Mouse (Mus musculus) heart, embryonic 11.5 days (tissue): Measurements from ENCODE around the gene Hspa8. TPM values are rescaled to one million over a fixed set of nuclear protein-coding genes. Genes with fewer than 3 reads are reported as not detected.
A peak's percentile ranks its signal among the peaks of the same experiment; 100 is the strongest.

Experiments
- ATAC-seq: fragments of 200-750 bp; cut with Nextera tagmentation; replicated peaks from 2 replicates; pipeline ENCODE4 v1.8.0; 2017; ENCODE audit warnings: moderate library complexity; ENCODE audit not compliant: insufficient number of reproducible peaks, low FRiP score, low TSS enrichment
- H3K27ac ChIP-seq: fragments of 300-500 bp; sonication (generic); 2 replicates; pipeline ENCODE4 v1.5.1; 2014; ENCODE audit warnings: mild to moderate bottlenecking, low read depth, low read length
- H3K27me3 ChIP-seq: fragments of 300-500 bp; sonication (generic); 2 replicates; pipeline ENCODE4 v1.6.1; 2014; ENCODE audit warnings: mild to moderate bottlenecking, low read length, mixed read lengths; ENCODE audit not compliant: control insufficient read depth, insufficient read depth
- H3K36me3 ChIP-seq: fragments of 300-500 bp; sonication (generic); 2 replicates; pipeline ENCODE4 v1.6.1; 2014; ENCODE audit warnings: mild to moderate bottlenecking, low read length, moderate library complexity, mixed read lengths; ENCODE audit not compliant: control insufficient read depth, insufficient read depth
- H3K4me1 ChIP-seq: fragments of 300-500 bp; sonication (generic); 2 replicates; pipeline ENCODE4 v1.6.1; 2014; ENCODE audit warnings: low read length; ENCODE audit not compliant: control insufficient read depth, insufficient read depth
- H3K4me2 ChIP-seq: fragments of 300-500 bp; sonication (generic); 2 replicates; pipeline ENCODE4 v1.6.1; 2014; ENCODE audit warnings: mild to moderate bottlenecking, moderate library complexity
- H3K4me3 ChIP-seq: fragments of 300-500 bp; sonication (generic); 2 replicates; pipeline ENCODE4 v1.5.1; 2014; ENCODE audit warnings: low read depth, low read length
- H3K9ac ChIP-seq: fragments of 300-500 bp; sonication (generic); 2 replicates; pipeline ENCODE4 v1.6.1; 2014; ENCODE audit warnings: mild to moderate bottlenecking, low read depth, low read length, moderate library complexity
- H3K9me3 ChIP-seq: fragments of 300-500 bp; sonication (generic); replicated peaks from 2 replicates; pipeline ENCODE4 v1.6.1; 2016; ENCODE audit warnings: low read length; ENCODE audit not compliant: control insufficient read depth
- WGBS: fragments of 180-500 bp; shearing (Covaris S2); extraction: QIAGEN DNeasy Blood & Tissue Kit; methylation state at CpG from one replicate; pipeline ENCODE4 v1.1.7; 2014; ENCODE audit not compliant: insufficient replicate concordance; 5-methylcytosine and 5-hydroxymethylcytosine counted together
- polyA plus RNA-seq: library from polyadenylated mRNA; unstranded; fragments of >200 nt; fragmentation: Nextera tagmentation; extraction: Ambion mirVana; gene quantifications from 2 replicates; pipeline ENCODE4 v1.2.1, GENCODE M21; 2014

Gene Hspa8
- polyA plus RNA-seq = 2,531 and 2,677 TPM in 2 replicates

DNA sequence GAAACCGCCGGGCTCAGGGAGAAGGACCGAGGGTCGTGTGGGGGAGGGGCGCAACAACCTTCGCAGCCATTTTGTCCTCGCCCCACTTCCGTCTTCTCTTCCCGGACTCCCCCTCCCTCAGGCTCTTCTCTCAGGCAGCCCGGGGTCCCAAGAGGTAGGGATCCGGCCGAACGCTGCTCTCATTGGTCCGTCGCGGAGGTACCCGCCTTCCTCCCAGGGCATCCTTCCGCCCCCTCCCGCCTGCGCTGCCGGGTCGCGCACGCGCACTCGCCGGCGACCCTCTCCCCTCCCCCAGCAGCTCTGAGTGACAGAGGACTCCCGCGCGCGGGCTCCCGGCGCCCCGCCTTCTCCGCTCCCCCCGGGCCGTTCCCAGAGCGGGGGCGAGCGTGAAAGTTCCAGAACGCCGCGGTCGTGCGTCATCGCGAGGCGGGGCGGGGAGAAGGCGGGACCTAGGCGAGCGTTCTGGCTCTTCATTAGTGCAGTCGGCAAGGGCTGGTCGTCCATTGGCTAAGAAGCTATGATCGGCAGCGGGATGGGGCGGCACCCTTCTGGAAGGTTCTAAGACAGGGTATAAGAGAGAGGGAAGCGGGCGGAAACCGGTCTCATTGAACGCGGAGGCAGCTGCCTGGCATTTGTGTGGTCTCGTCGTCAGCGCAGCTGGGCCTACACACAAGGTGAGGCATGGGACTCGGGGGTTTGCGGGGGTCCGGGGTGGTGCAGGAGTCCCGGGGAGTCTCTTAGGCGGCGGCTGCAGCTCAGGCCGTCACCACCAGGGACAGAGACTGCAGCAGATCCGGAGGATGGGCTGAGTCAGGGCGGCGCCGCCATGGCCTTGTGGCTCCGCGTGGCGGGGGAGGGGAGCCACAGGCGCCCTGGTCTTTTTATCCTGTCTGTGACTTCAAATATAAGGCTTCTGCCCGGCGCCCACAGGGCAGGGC, at the start of gene Hspa8:
Gene Hspa8, plus strand, starts transcription at position 310 of the 938 bp plus-strand sequence.
- peak; percentile 95 for ATAC-seq
- under 1% methylated on average over 75 of the region's 83 CpGs for WGBS
- Histone ChIP-seq H3K9me3 (no peaks in the 10 kb centered on the region), H3K36me3 (peaks cover 12% of the 10 kb centered on the region), H3K9ac (peak within 1 kb of the TSS; percentile 100), H3K4me3 (peak within 1 kb of the TSS; percentile 100), H3K27ac (peak within 1 kb of the TSS; percentile 99), H3K4me1 (peaks cover 9% of the 10 kb centered on the region), H3K4me2 (peak within 1 kb of the TSS; percentile 79), H3K27me3 (no peaks in the 10 kb centered on the region)

DNA sequence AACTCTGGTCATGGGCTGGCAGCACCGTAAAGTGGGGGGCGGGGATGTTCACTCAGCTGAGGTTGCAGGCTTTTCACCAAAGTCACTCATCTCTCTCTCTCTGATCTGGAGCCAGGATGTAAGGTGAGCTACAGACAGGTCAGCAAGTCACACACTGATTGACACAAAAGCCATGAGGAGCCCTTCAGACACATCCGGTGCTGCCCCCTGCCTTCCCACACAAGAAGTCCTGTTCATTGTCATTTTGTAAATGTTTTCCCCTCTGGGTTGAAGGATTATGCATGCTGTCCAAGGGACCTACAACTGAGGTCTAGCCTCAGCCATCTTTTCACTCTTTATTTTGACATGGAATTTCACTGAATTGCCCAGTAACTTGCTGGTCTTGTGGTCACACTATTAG, 49.0 kb upstream of the Hspa8 start:
- H3K27me3 ChIP-seq = no peaks in the 10 kb centered on the region
- H3K4me3 ChIP-seq = no peak overlapping the region
- WGBS = 63% methylated on average over 3 of the region's 3 CpGs
- H3K27ac ChIP-seq = no peak overlapping the region
- no peak for ATAC-seq
- H3K9ac ChIP-seq = no peak overlapping the region
- H3K9me3 ChIP-seq = no peaks in the 10 kb centered on the region
- H3K4me2 ChIP-seq = no peak overlapping the region
- H3K36me3 ChIP-seq = no peaks in the 10 kb centered on the region
- H3K4me1 ChIP-seq = peaks cover 3% of the 10 kb centered on the region; the same call in 1 of the 2 replicates

DNA sequence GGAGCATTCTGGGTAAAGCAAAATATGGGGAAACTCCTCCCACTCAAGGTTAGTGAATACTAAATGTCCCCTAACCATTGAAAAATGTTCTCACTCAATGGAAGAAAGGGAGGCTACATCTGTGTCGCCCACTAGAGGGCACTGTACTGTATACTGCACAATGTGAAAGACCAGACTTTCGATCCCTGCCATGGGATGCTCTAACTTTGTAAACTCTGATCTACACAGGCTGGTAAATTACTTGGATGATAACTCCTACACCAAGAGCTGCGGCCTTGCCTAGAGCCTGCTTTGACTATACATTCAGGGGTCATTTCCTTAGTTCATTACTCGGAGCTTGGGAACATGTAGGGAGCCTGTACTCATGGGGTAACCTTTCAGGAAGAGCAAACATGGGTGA, 44.4 kb upstream of the Hspa8 start:
- ATAC-seq = no peak
- peak overlapping the region; percentile 29 for H3K4me3 ChIP-seq
- H3K27ac ChIP-seq = no peak overlapping the region
- H3K9ac ChIP-seq = no peak overlapping the region
- 15% methylated on average over 4 of the region's 4 CpGs for WGBS
- H3K27me3 ChIP-seq = no peaks in the 10 kb centered on the region
- H3K36me3 ChIP-seq = no peaks in the 10 kb centered on the region
- H3K4me1 ChIP-seq = peaks cover 14% of the 10 kb centered on the region
- H3K4me2 ChIP-seq = peak overlapping the region; percentile 68
- H3K9me3 ChIP-seq = no peaks in the 10 kb centered on the region

DNA sequence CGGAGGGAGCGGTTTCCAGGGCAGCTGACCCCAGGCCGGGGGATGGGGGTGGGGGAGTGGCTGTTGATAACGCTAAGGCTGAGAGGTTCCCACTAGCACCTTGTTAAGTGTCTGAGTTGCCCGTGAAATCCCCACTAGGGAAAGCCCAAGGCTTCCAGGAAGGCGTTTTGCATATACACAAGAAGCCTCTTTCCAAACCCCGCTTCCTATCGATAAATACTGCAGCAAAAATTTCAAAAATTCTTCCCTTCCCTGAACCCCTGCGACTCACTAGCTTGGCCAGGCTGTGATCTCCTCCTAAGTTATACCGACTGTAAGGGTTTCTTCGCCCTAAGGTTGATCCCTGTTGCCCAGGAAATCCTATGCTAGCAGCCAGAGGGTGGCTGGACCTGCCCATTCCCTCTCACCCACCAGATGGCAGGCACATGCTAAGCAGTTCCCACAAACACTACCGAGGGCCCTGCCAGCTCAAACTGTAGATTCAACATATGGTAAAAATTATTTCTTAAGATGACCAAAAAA, 43.6 kb upstream of the Hspa8 start:
- peak overlapping the region; percentile 68 for H3K4me2 ChIP-seq
- no peaks in the 10 kb centered on the region for H3K36me3 ChIP-seq
- peak overlapping the region; percentile 29 for H3K4me3 ChIP-seq
- WGBS = 7% methylated on average over 12 of the region's 12 CpGs
- H3K4me1 ChIP-seq = peaks cover 14% of the 10 kb centered on the region
- ATAC-seq = peak; percentile 60; the same call in 1 of the 2 replicates
- H3K9me3 ChIP-seq = no peaks in the 10 kb centered on the region
- H3K9ac ChIP-seq = peak overlapping the region; percentile 60; the same call in 1 of the 2 replicates
- H3K27me3 ChIP-seq = no peaks in the 10 kb centered on the region
- peak overlapping the region; percentile 72 for H3K27ac ChIP-seq

DNA sequence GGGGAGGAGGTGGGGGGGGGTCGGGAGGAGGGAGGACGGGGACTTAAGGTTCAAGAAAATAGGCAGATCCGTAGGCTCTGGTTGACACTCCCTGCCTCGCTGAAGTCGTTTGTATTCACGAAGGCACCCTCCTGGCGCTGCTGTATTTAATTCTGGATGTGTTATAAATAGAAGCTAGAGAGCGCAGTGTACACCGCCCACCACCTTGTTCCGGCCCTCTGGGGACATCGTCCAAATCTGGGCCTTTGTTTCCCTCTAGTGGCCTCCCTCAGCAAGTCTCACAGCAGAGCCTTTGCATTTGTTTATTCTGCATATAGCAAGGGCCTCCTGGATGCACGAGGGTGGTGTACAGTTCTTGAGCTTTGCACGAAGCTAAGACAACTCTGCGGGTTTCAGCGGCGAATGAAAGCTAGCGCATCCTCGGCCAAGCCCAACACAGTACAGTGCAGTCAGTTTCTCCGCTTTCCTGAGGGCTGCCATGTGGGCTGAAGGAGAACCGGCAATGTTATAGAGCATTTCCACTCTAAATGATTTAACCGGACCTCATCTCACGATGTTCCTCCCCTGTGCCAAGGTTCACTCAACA, 43.0 kb upstream of the Hspa8 start:
- peak; percentile 74 for ATAC-seq
- Histone ChIP-seq H3K9ac (peak overlapping the region; percentile 49), H3K4me2 (peak overlapping the region; percentile 68), H3K36me3 (no peaks in the 10 kb centered on the region), H3K9me3 (no peaks in the 10 kb centered on the region), H3K27me3 (no peaks in the 10 kb centered on the region), H3K27ac (peak overlapping the region; percentile 72), H3K4me1 (peaks cover 14% of the 10 kb centered on the region), H3K4me3 (peak overlapping the region; percentile 29)
- WGBS = 13% methylated on average over 21 of the region's 22 CpGs

DNA sequence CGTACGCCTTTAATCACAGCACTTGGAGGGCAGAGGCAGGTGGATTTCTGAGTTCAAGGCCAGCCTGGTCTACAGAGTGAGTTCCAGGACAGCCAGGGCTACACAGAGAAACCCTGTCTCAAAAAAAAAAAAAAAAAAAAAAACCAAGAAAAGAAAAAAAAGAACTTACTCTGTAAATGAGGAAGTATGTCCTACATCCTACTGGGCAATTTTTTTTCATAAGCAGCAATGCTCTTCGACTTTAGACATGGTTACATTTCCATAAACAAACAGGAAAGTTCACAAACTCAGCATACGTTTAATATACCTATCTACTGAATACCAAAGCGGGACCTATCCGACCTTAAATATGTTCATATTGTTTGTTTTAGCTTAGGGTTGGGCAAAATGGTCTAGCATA, 38.4 kb upstream of the Hspa8 start:
- no peaks in the 10 kb centered on the region for H3K27me3 ChIP-seq
- no peak overlapping the region for H3K4me2 ChIP-seq
- peaks cover 5% of the 10 kb centered on the region for H3K4me1 ChIP-seq
- no peak overlapping the region for H3K9ac ChIP-seq
- no peak for ATAC-seq
- WGBS = 88% methylated on average over 6 of the region's 6 CpGs
- no peaks in the 10 kb centered on the region for H3K9me3 ChIP-seq
- no peaks in the 10 kb centered on the region for H3K36me3 ChIP-seq
- H3K27ac ChIP-seq = no peak overlapping the region
- no peak overlapping the region for H3K4me3 ChIP-seq

DNA sequence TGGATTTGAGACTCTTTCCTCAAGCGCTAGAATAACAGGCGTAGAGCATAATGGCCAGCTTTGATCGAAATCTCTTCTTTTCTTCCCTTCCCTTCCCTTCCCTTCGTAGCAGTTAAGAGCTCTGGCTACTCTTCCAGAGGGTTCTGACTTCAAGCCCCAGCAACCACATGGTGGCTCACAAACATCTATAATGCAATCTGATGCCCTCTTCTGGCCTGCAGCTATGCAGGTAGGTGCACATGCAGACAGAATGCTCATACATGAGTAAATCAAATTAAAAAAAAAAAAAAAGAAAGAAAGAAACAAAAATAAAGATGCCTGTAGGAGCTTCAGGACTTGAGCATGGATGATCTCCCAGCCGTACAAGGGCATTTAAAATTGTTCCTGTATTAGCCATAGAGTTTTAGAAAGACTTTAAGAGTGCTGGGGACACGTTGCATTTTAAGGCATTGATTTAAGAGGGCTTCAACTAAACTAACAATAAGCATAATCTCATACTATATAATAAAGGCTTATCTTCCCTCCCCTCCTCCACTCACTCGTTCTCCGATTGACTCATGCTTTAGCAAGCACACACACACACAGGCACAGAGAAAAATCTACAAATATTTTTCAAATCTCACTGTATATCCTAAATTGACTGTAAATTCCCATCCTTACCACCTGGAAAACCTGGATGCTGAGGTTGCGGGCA, 35.8 kb upstream of the Hspa8 start:
- 72% methylated on average over 9 of the region's 9 CpGs for WGBS
- H3K36me3 ChIP-seq = no peaks in the 10 kb centered on the region
- no peak overlapping the region for H3K4me3 ChIP-seq
- ATAC-seq = no peak
- H3K27ac ChIP-seq = no peak overlapping the region
- H3K4me2 ChIP-seq = no peak overlapping the region
- H3K27me3 ChIP-seq = no peaks in the 10 kb centered on the region
- no peaks in the 10 kb centered on the region for H3K9me3 ChIP-seq
- H3K9ac ChIP-seq = no peak overlapping the region
- no peaks in the 10 kb centered on the region for H3K4me1 ChIP-seq

DNA sequence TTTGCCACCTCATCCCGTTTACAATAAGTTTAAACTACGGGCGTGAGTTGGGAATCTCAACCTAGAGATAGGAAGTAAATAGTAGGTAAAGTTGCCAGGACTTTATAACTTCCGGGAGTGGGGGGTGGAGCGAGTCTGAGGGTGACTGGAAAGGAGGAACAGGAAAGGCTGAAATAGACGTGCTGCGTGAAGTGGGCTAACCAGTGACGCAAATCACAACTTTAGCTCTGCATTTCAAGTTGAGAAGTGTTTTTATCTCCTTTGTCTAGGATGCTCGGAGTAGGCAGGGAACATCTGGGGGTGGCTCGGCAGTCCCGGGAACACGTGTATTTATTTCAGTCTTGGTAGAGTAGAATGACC, 35.2 kb upstream of the Hspa8 start:
- H3K9ac ChIP-seq = no peak overlapping the region
- no peaks in the 10 kb centered on the region for H3K9me3 ChIP-seq
- H3K27ac ChIP-seq = no peak overlapping the region
- H3K36me3 ChIP-seq = no peaks in the 10 kb centered on the region
- no peak for ATAC-seq
- H3K4me1 ChIP-seq = no peaks in the 10 kb centered on the region
- H3K27me3 ChIP-seq = no peaks in the 10 kb centered on the region
- H3K4me2 ChIP-seq = no peak overlapping the region
- H3K4me3 ChIP-seq = no peak overlapping the region
- 51% methylated on average over 12 of the region's 12 CpGs for WGBS
